18 mouse cellular contexts compared by ENCODE assay signal in genomic region chr12:5547698-5548097, GRCm38 (mm10).
"Had no signal": no experiment of that assay in that cellular context is flagged by ENCODE, and none has a peak within 500 bp of the region (broad histone marks: within the 10 kb centered on the region; RNA-seq: fewer than 3 reads in every experiment).

No protein-coding gene starts in this region.

- H3K27me3 ChIP-seq: midbrain, embryonic 12.5 days; neural tube, embryonic 13.5 days; neural tube, embryonic 15.5 days had no signal

- H3K9ac ChIP-seq: lung, embryonic 14.5 days; midbrain, embryonic 12.5 days; neural tube, embryonic 13.5 days; neural tube, embryonic 15.5 days had no signal

- DNase-seq: lung, adult 18-20 months; lung, embryonic 14.5 days; lung, postnatal 10 days; lung, postnatal 4 days; midbrain, embryonic 14.5 days; right cerebral cortex, adult 18-20 months; right cerebral cortex, postnatal 25 days; right cerebral cortex, postnatal 4 days; spleen, adult 18-20 months; thymus, adult 18-20 months; thymus, postnatal 25 days; thymus, postnatal 4 days had no signal

- H3K9me3 ChIP-seq: midbrain, embryonic 10.5 days; midbrain, embryonic 12.5 days; neural tube, embryonic 13.5 days; neural tube, embryonic 15.5 days had no signal

- H3K4me3 ChIP-seq: midbrain, embryonic 10.5 days; midbrain, embryonic 12.5 days; myocyte; neural tube, embryonic 13.5 days; neural tube, embryonic 15.5 days had no signal

- ATAC-seq: midbrain, embryonic 16.5 days had no signal

- H3K27ac ChIP-seq: midbrain, embryonic 10.5 days; midbrain, embryonic 12.5 days; neural tube, embryonic 13.5 days; neural tube, embryonic 15.5 days had no signal

- H3K36me3 ChIP-seq: midbrain, embryonic 10.5 days; midbrain, embryonic 12.5 days; neural tube, embryonic 13.5 days; neural tube, embryonic 15.5 days had no signal

- H3K4me2 ChIP-seq: lung, embryonic 14.5 days; midbrain, embryonic 12.5 days; neural tube, embryonic 13.5 days; neural tube, embryonic 15.5 days had no signal
